Mouse (Mus musculus) limb, embryonic 14.5 days (tissue): ENCODE measurements around the gene Rbp4. TPM values are rescaled to one million over a fixed set of nuclear protein-coding genes. Genes with fewer than 3 reads are reported as not detected.
A peak's percentile ranks its signal among the peaks of the same experiment; 100 is the strongest.

Source experiments
- ATAC-seq: fragments of 200-750 bp; cut with Nextera tagmentation; 2 replicates; pipeline ENCODE4 v1.8.0; 2017; ENCODE audit warnings: low read depth, moderate number of reproducible peaks, moderate TSS enrichment; ENCODE audit not compliant: low FRiP score
- DNase-seq: peaks from one replicate; pipeline ENCODE4 v3.0.0-alpha.2; 2015; ENCODE audit warnings: low spot score
- H3K27ac ChIP-seq: fragments of 300-500 bp; sonication (generic); replicated peaks from 2 replicates; pipeline ENCODE4 v1.5.1; 2014; ENCODE audit warnings: low read depth, mild to moderate bottlenecking, low read length, moderate library complexity, mixed read lengths
- H3K27me3 ChIP-seq: fragments of 300-500 bp; sonication (generic); 2 replicates; pipeline ENCODE4 v1.6.1; 2014; ENCODE audit warnings: low read length, mixed read lengths; ENCODE audit not compliant: control insufficient read depth, insufficient read depth
- H3K36me3 ChIP-seq: fragments of 300-500 bp; sonication (generic); 2 replicates; pipeline ENCODE4 v1.6.1; 2014; ENCODE audit warnings: mild to moderate bottlenecking, low read length, moderate library complexity, mixed read lengths; ENCODE audit not compliant: control insufficient read depth, insufficient read depth
- H3K4me1 ChIP-seq: fragments of 300-500 bp; sonication (generic); 2 replicates; pipeline ENCODE4 v1.6.1; 2014; ENCODE audit warnings: antibody characterized with exemption, low read length, mixed read lengths; ENCODE audit not compliant: control insufficient read depth, insufficient read depth
- H3K4me2 ChIP-seq: fragments of 300-500 bp; sonication (generic); replicated peaks from 2 replicates; pipeline ENCODE4 v1.6.1; 2014; ENCODE audit warnings: low read depth, mild to moderate bottlenecking, low read length, moderate library complexity; ENCODE audit not compliant: severe bottlenecking
- H3K4me3 ChIP-seq: fragments of 300-500 bp; sonication (generic); replicated peaks from 2 replicates; pipeline ENCODE4 v1.5.1; 2014; ENCODE audit warnings: low read length
- H3K9ac ChIP-seq: fragments of 300-500 bp; sonication (generic); 2 replicates; pipeline ENCODE4 v1.6.1; 2014; ENCODE audit warnings: mild to moderate bottlenecking, low read depth, low read length, moderate library complexity; ENCODE audit not compliant: severe bottlenecking
- H3K9me3 ChIP-seq: fragments of 300-500 bp; sonication (generic); 2 replicates; pipeline ENCODE4 v1.6.1; 2016; ENCODE audit warnings: low read length; ENCODE audit not compliant: control insufficient read depth
- POLR2A ChIP-seq: fragments of 200-500 bp; IDR thresholded peaks from 2 replicates; pipeline ENCODE4 v1.8.0; 2012; ENCODE audit warnings: inconsistent platforms, mild to moderate bottlenecking, moderate library complexity, borderline replicate concordance; ENCODE audit not compliant: insufficient read depth, insufficient read length; ENCODE audit errors: extremely low read depth
- WGBS: fragments of 180-500 bp; shearing (Covaris S2); extraction: QIAGEN DNeasy Blood & Tissue Kit; methylation state at CpG from one replicate; pipeline ENCODE4 v1.1.7; 2014; 5-methylcytosine and 5-hydroxymethylcytosine counted together
- polyA plus RNA-seq, 2 experiments: library from polyadenylated mRNA; depleted of rRNA in 1 of 2; stranded (reverse) in 1 of 2; unstranded in 1 of 2; fragments of >200 nt; fragmentation: Nextera tagmentation in 1 of 2; extraction: Ambion mirVana in 1 of 2; gene quantifications; 2 replicates each; pipeline versions ENCODE4 v1.2.1 to v1.2.3; 2012 to 2014

Gene Rbp4
- polyA plus RNA-seq, 2 experiments: 18.0 to 20.5 TPM

DNA sequence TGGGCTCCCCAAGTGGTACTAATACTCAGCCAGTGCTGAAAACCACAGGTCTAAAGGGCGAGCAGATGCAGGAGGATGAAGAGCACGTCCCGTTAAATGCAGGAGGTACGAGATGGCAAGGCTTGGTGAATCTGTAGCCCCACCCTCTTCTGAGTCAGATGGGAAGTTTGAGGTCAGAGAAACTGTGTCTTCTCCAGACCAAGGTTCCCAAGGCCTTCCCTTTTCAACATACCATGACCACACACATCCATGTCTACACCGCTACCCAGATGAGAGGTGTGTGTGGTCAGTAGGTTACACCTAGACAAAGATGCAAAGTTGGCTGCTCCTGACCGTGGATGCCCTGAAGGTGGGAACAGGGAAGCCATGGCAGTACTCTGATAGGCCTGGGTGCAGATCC, 9.7 kb upstream of the Rbp4 start:
- 92% methylated on average over 6 of the region's 6 CpGs for WGBS
- H3K4me1 ChIP-seq: no peaks in the 10 kb centered on the region
- no peak overlapping the region for H3K4me2 ChIP-seq
- DNase-seq (no peak), ATAC-seq (no peak)
- H3K9ac ChIP-seq: no peak overlapping the region
- no peaks in the 10 kb centered on the region for H3K27me3 ChIP-seq
- no peak overlapping the region for H3K27ac ChIP-seq
- no peak overlapping the region for H3K4me3 ChIP-seq
- no peaks in the 10 kb centered on the region for H3K36me3 ChIP-seq
- TF ChIP-seq POLR2A: no peak
- no peaks in the 10 kb centered on the region for H3K9me3 ChIP-seq

- H3K36me3 ChIP-seq: no peaks in the 10 kb centered on the region
- H3K4me1 ChIP-seq: no peaks in the 10 kb centered on the region
- no peak overlapping the region for H3K4me2 ChIP-seq
- DNase-seq (no peak), ATAC-seq (no peak)
- 74% methylated on average over 11 of the region's 11 CpGs for WGBS
- H3K9ac ChIP-seq: no peak overlapping the region
- no peak overlapping the region for H3K27ac ChIP-seq
- TF ChIP-seq POLR2A: no peak
- no peak overlapping the region for H3K4me3 ChIP-seq
- no peaks in the 10 kb centered on the region for H3K27me3 ChIP-seq
- no peaks in the 10 kb centered on the region for H3K9me3 ChIP-seq
Observed at GRCm38 (mm10) chr19:38133986-38134385, 8.9 kb upstream of the Rbp4 start.

- TF ChIP-seq POLR2A: no peak
- H3K36me3 ChIP-seq: no peaks in the 10 kb centered on the region
- no peak within 1 kb of the TSS for H3K9ac ChIP-seq
- no peaks in the 10 kb centered on the region for H3K27me3 ChIP-seq
- 56% methylated on average over 6 of the region's 6 CpGs for WGBS
- no peak for ATAC-seq
- no peak for DNase-seq
- H3K4me1 ChIP-seq: no peaks in the 10 kb centered on the region
- H3K27ac ChIP-seq: no peak within 1 kb of the TSS
- H3K9me3 ChIP-seq: no peaks in the 10 kb centered on the region
- no peak within 1 kb of the TSS for H3K4me3 ChIP-seq
- no peak within 1 kb of the TSS for H3K4me2 ChIP-seq
Observed at GRCm38 (mm10) chr19:38132481-38132880, 7.4 kb upstream of the Rbp4 start, which contains the start of gene Pde6c. Gene Pde6c, plus strand, starts transcription at chr19:38132781.

DNA sequence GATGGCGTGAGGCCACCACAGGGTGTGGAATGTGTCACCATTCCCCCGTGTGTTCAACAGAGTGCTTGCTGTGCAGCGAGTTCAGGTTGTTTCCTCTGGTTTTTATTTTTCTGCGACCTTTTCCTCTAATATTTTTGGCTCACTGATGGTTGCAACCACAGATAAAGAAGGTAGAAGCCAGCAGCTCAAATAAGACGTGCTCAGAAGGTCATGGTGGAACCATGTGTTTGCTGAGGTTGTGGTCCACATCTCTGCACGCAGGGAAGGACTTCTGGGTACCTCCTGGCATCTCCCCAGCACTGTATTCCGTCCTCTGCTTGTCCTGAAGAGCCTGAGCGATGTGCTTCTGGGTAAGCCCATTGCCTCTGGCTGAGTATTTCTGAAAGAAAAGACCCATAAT, 1.6 kb upstream of the Rbp4 start:
- TF ChIP-seq POLR2A: no peak
- ATAC-seq: no peak
- Histone ChIP-seq H3K4me3 (no peak overlapping the region), H3K27ac (no peak overlapping the region), H3K4me1 (no peaks in the 10 kb centered on the region), H3K27me3 (peaks cover 16% of the 10 kb centered on the region), H3K9me3 (no peaks in the 10 kb centered on the region), H3K4me2 (no peak overlapping the region), H3K9ac (no peak overlapping the region), H3K36me3 (no peaks in the 10 kb centered on the region)
- WGBS: 68% methylated on average over 8 of the region's 8 CpGs
- no peak for DNase-seq

DNA sequence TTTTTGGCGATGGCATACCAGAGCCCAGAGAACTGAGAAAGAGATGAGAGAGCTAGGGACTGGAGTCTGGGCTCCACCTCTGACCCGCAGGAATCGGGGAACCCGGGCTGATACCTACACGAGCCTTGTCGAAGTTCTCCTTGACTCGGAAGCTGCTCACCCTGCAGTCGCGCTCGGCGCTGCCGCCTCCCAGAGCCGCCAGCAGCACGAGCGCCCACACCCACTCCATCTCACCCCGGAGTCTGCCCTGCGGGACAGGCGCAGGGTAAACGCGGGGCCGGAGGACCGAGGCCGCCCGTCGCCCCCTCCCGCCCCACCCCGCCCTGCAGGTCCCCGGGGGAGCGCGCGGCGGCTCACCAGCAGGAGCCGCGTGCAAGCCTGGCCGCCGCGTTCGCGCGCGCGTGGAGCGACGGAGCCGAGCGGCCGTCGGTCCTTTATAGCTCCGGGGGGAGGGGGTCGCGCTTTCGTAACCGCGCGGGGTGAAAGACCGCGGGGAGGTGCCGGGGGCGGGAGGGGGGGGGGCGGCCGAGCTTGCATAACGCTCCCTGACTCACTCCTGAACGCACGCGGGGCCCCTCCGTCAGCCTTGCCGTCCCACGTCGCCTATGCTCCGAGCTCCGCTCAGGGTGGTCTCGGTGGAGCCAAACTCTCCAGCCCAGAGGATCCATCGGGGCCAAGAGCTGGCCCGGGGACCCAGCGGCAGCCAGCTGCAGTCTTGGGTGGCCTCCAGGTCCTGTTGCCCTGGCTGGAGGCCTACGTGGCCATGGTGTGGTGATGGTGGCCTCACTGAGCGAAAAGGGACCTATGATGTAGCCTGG, 471 bp downstream of the Rbp4 start:
- no peaks in the 10 kb centered on the region for H3K9me3 ChIP-seq
- peaks cover 16% of the 10 kb centered on the region for H3K27me3 ChIP-seq
- peak overlapping the region; percentile 63 for H3K9ac ChIP-seq
- no peak overlapping the region for H3K27ac ChIP-seq
- peak; percentile 72 for ATAC-seq
- 1% methylated on average over 50 of the region's 77 CpGs for whole genome bisulfite sequencing
- peak; percentile 28 for DNase-seq
- peak overlapping the region; percentile 56 for H3K4me3 ChIP-seq
- no peak for TF ChIP-seq POLR2A
- H3K4me2 ChIP-seq: peak overlapping the region; percentile 94
- no peaks in the 10 kb centered on the region for H3K4me1 ChIP-seq
- H3K36me3 ChIP-seq: no peaks in the 10 kb centered on the region
